Mouse (Mus musculus) adrenal gland (tissue): ENCODE measurements around the gene Commd1.

Source experiments
- intact Hi-C: fragments of 180-260 bp; cut with DNase I; formaldehyde crosslinking; loops from one replicate; pipeline ENCODE4 v1.15.1; 2025

The Commd1 gene

DNA sequence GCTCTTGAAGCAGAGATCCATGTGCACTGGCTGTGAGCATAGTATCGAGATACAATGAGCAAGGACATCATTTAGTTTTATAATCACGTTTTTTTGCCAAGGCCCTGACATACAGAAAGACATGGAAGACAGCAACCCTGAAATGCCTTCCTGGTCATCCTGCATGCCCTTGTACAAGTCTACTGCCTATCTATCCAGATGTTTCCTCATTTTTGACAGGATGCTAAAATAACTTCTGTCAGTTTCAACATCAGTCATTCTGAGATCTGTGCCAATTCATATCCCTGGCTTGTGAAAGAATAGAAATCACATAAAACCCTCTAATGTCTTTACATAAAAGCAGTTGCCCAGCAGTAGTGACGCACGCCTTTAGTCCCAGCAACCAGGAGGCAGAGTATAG is 85.1 kb downstream of the Commd1 start:
- intact Hi-C loops, result no loop called here

GRCm38 (mm10) chr11:22893075-22893474 is 89.1 kb downstream of the Commd1 start:
- intact Hi-C loops, result no loop called here

GRCm38 (mm10) chr11:22892466-22892865 is 89.7 kb downstream of the Commd1 start:
- intact Hi-C loops, result no loop called here

GRCm38 (mm10) chr11:22891876-22892275 is 90.3 kb downstream of the Commd1 start:
- intact Hi-C loops, result no loop called here

- intact Hi-C loops, result no loop called here
Measured at GRCm38 (mm10) chr11:22891242-22891641, 90.9 kb downstream of the Commd1 start.

GRCm38 (mm10) chr11:22889224-22889623 is 93.0 kb downstream of the Commd1 start:
- intact Hi-C loops, result no loop called here

- intact Hi-C loops, result no loop called here
Measured at GRCm38 (mm10) chr11:22886991-22887390, 95.2 kb downstream of the Commd1 start.

GRCm38 (mm10) chr11:22885350-22885749 is 96.8 kb downstream of the Commd1 start:
- intact Hi-C loops, result no loop called here

DNA sequence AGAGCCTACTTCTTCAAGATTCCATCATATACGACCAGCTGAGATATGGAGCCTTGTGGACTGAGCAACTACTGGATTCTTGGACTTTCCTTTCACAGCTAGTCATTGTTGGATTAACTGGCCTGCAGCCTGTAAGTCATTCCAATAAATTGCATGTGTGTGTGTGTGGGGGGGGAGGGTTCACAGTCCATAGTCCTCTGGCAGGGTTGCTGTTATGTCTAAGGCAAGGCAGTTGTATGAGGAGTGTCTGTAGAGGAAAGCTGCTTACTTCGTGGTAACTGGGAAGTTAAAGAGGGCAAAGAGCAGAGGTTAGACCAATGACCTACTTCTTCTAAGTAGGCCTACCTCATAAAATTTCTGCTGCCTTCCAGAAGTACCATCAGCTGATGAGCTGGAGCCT is 98.5 kb downstream of the Commd1 start:
- intact Hi-C loops, result no loop called here

GRCm38 (mm10) chr11:22882926-22883325 is 99.3 kb downstream of the Commd1 start:
- intact Hi-C loops, result no loop called here

GRCm38 (mm10) chr11:22880383-22881172 is 101.6 kb downstream of the Commd1 start:
- intact Hi-C loops, result no loop called here

DNA sequence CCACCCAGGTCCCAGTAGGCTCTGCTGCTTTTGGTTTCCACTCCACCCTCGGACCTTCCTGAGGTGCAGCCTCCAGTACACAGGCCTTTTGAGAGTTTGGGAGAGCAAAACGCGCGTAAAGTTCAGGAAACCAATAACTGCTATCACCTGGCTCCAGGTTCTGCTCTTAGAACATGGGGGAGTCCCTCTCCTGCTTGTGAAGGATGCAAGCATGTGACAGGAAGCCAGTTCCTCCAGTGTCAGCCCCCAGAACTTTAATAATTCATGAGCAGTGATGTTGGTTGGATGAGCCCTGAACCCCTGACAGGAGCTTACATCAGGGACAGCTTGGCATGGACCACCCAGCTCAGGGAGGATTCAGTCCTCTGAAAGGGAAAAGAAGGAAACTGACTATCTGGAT is 102.5 kb downstream of the Commd1 start:
- intact Hi-C loops, result no loop called here

DNA sequence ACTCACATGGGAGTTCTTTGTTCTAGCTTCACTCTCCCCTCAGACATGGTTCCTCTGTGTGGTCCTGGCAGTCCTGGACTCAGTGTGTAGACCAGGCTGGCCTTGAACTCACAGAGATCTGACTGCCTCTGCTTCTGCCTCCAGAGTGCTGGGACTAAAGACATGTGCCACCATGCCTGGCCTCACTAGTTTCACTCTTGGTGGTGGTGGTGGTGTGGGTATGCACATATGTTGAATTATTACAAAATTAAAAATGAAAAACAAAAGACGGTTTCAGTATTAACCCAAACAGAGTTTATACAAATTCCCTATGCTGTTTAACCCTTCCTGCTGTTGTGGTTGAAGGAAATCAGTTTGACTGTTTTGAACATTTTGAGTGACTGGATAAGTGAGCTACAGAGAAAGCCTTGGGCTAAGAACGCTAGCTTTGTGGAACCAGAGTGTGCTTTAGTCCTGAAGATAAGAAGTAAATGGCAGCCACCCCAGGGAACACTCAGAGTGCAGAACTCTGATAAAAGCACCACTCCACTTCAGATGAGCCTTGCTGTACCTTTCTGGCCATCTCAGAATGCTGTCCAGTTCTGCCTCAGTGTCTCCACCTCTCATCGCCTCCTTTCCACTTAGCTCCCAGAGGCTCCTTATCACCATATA is 105.4 kb downstream of the Commd1 start:
- intact Hi-C loops, result no loop called here

DNA sequence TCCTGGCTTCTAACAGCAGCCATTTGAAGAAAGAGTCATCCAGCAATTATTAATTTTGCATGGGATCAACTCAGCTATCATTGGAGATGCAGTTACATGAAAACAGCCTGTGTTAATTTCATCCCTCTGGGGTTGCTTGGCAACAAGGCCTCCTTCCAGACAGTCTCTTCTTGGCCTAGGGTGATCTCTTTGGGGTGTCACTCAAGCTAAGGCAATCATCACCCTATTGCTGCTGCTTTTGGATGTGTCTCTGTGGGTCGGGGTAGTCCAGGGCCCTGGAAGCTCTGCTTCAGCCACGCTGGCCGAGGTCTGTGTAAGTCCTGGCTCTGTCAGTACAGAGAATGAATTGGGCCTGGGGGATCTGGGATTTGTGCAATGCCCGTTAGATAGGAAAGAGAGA is 106.9 kb downstream of the Commd1 start:
- intact Hi-C loops, result no loop called here

DNA sequence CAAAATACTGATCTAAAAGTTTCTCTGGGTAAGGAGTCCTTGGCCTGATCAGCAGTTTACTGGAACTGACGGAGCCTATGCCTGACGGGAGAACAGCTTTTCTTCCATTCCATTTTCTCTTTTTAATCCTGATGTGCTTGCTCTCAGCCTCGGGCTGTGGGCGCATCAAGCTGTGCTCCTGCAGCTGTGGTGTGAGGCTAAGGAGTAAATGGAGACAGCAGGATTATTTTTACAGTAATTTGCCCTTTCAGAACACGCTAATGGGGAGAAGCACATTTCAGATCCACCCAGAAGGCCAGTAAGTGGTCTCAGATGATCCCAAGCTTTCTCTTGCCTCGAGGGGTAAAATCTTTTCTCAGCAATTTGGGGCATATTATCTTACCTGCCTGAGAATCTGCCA is 107.4 kb downstream of the Commd1 start:
- intact Hi-C loops, result no loop called here

GRCm38 (mm10) chr11:22873383-22873782 is 108.8 kb downstream of the Commd1 start:
- intact Hi-C loops, result no loop called here

DNA sequence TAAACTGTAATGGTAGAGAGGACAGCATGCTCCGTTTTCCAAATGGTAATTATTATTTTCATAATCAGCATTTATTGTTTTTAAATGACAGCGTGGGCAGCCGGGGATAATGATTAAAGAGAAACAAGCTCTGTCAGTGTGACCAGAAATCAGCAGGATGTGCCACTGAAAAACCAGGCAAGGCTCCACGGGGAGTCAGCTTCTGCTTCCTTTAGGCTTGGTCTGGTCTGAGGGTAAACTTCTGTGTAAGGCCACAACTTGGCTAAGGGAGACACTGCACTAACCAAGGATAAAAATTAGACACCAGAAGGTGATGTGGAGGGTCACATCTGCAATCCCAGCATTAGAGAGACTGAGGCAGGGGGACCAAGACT is 109.9 kb downstream of the Commd1 start:
- intact Hi-C loops, result no loop called here

GRCm38 (mm10) chr11:22871628-22872306 is 110.4 kb downstream of the Commd1 start:
- intact Hi-C loops, result no loop called here

DNA sequence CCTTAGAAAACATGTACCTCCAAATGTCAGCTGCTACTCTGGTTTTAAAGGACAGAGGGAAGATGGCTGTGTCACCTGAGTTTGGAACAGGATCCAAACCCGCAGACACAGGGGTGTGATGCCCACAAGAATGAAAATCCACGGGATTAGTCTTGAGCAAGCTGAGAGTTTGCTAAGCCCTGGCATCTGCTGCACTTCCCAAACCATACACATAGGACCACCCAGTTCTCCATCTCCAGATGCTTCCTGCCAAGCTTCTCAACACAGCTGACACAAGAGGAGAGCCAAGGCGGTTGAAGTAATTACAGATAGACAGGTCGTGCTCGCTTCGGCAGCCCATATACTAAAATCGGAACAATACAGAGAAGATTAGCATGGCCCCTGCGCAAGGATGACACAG is 113.6 kb downstream of the Commd1 start:
- intact Hi-C loops, result no loop called here

DNA sequence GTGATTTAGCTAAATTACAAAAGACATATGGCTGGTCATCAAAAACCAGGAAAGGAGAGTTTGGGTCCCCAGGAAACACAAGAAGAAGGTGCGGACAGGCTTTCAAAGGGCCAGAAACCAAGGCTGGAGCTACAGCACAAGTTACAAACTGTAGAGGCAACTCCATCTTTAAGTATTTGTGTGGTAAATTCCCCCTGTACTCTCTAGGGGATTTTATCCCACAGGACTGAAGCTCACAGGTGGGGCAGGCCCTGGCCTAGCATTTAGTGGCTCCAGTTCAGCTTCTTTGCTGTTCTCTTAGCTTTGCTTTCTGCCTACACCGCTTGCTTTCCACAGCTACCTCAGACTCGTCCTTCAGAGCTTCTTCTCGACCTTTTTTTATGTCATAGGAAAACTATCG is 114.5 kb downstream of the Commd1 start:
- intact Hi-C loops, result no loop called here

- intact Hi-C loops, result no loop called here
Measured at GRCm38 (mm10) chr11:22865635-22866246, 116.4 kb downstream of the Commd1 start.
